Mouse (Mus musculus) B cell, adult 2 months (primary cell): Measurements from ENCODE around the gene Trp53.
A peak's percentile ranks its signal among the peaks of the same experiment; 100 is the strongest.
"Not testable (repeated sequence)": the region's sequence is repeated elsewhere in the genome, so short reads cannot be mapped to it uniquely, and the experiment has no call there.

ENCODE experiments used
- DNase-seq, 2 experiments: peaks; one replicate each; pipeline ENCODE4 v3.0.0; 2022

The Trp53 gene

GRCm38 (mm10) chr11:69580091-69580514 is at the start of gene Trp53, which contains the start of gene Wrap53:
Trp53 (plus strand) TSS chr11:69580359.
Wrap53 (minus strand) TSS chr11:69580255.
- peak; percentile 91 to 94 for DNase-seq

- not testable (repeated sequence) for DNase-seq
Measured at GRCm38 (mm10) chr11:69530755-69531154, 49.4 kb upstream of the Trp53 start.

- DNase-seq = no peak
Measured at GRCm38 (mm10) chr11:69532480-69533150, 47.5 kb upstream of the Trp53 start.

GRCm38 (mm10) chr11:69534990-69535389 is 45.2 kb upstream of the Trp53 start:
- DNase-seq = no peak

GRCm38 (mm10) chr11:69540700-69541099 is 39.5 kb upstream of the Trp53 start:
- DNase-seq = no peak

GRCm38 (mm10) chr11:69541741-69542140 is 38.4 kb upstream of the Trp53 start:
- not testable (repeated sequence) for DNase-seq

- DNase-seq = no peak
Measured at GRCm38 (mm10) chr11:69543598-69543997, 36.6 kb upstream of the Trp53 start.

GRCm38 (mm10) chr11:69545957-69546356 is 34.2 kb upstream of the Trp53 start:
- no peak for DNase-seq

GRCm38 (mm10) chr11:69546423-69547053 is 33.6 kb upstream of the Trp53 start:
- DNase-seq = peak; percentile 78

GRCm38 (mm10) chr11:69547071-69547470 is 33.1 kb upstream of the Trp53 start:
- peak; percentile 20 to 36 for DNase-seq

GRCm38 (mm10) chr11:69549060-69549656 is 31.0 kb upstream of the Trp53 start, which contains the start of gene Dnah2:
Dnah2 (minus strand) TSS chr11:69549110.
- DNase-seq = no peak

- no peak for DNase-seq
Measured at GRCm38 (mm10) chr11:69551310-69551709, 28.8 kb upstream of the Trp53 start.

- no peak for DNase-seq
Measured at GRCm38 (mm10) chr11:69552622-69553340, 27.4 kb upstream of the Trp53 start.

GRCm38 (mm10) chr11:69553341-69553721 is 26.8 kb upstream of the Trp53 start:
- DNase-seq = no peak

- DNase-seq = no peak
Measured at GRCm38 (mm10) chr11:69554539-69555140, 25.5 kb upstream of the Trp53 start.

GRCm38 (mm10) chr11:69557381-69557958 is 22.7 kb upstream of the Trp53 start:
- DNase-seq = no peak

GRCm38 (mm10) chr11:69558756-69559155 is 21.4 kb upstream of the Trp53 start:
- no peak for DNase-seq

GRCm38 (mm10) chr11:69559183-69559582 is 21.0 kb upstream of the Trp53 start:
- DNase-seq = no peak

GRCm38 (mm10) chr11:69559851-69560765 is 20.1 kb upstream of the Trp53 start, which contains the start of gene Efnb3:
Efnb3 (minus strand) TSS chr11:69560205.
- no peak for DNase-seq

- no peak for DNase-seq
Measured at GRCm38 (mm10) chr11:69560896-69561854, 19.0 kb upstream of the Trp53 start.
